Mouse (Mus musculus): ENCODE measurements at regions not wholly inside any gene's neighbourhood (a gene's known extent, or its start where the extent isn't known, plus 50 kb on each side); places are given as distances from the start of the nearest gene placed in this dataset.

DNA sequence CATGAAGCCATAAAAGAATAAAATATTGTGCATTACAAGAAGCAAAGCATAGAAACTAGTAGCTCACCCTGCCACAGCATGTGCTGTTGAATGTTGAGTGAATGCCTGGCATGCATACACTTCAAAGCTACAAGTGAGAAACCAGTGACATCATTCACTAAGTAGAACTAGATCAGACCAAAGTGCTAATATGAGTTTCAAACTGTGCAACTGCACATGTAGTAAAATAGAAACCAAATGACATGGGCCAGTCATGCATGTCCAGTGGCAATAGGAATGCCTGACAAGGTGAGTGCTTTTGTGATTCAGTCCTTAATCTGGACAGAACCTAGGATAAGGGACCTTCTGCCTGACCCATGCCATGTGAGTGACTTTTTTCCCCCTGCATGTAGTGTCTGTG is 111.3 kb upstream of the Cxxc4 start:
- TF ChIP-seq CTCF (IDR thresholded peaks at IDR 0.05; ENCODE audit: borderline replicate concordance, control insufficient read depth, extremely low read depth, insufficient read depth, low read length, poor library complexity) (no peak), POLR2A (IDR thresholded peaks at IDR 0.05; ENCODE audit: control insufficient read depth, extremely low read depth, insufficient read depth, low read length, poor library complexity) (no peak)

Measured in thymus, adult 2 months (tissue).